Mouse (Mus musculus): Measurements from ENCODE around the gene Gstp1.
"Not testable (repeated sequence)": the region's sequence is repeated elsewhere in the genome, so short reads cannot be mapped to it uniquely, and the experiment has no call there.

Gstp1 gene

GRCm38 (mm10) chr19:4037788-4038232, at the start of gene Gstp1:
Gene Gstp1 (minus strand): TSS chr19:4037985.
- in situ Hi-C loops (cut with MseI, MboI) = no loop called here

GRCm38 (mm10) chr19:4087090-4087489, 49.3 kb upstream of the Gstp1 start:
- in situ Hi-C loops (cut with MseI, MboI) = loop anchor here (5.0 kb wide), 1 partner anchor 35 kb away; no protein-coding TSS in a partner anchor

- in situ Hi-C loops (cut with MseI, MboI) = loop anchor here (5.0 kb wide), 1 partner anchor 34 kb away; no protein-coding TSS in a partner anchor
These were observed 48.4 kb upstream of the Gstp1 start for GRCm38 (mm10) chr19:4086156-4086555.

GRCm38 (mm10) chr19:4084984-4085383, 47.2 kb upstream of the Gstp1 start:
- in situ Hi-C loops (cut with MseI, MboI) = loop anchor here (5.0 kb wide), 1 partner anchor 33 kb away; no protein-coding TSS in a partner anchor

GRCm38 (mm10) chr19:4083826-4084225, 46.0 kb upstream of the Gstp1 start:
- in situ Hi-C loops (cut with MseI, MboI) = no loop called here

- in situ Hi-C loops (cut with MseI, MboI) = no loop called here
These were observed 45.5 kb upstream of the Gstp1 start for GRCm38 (mm10) chr19:4083316-4083715.

GRCm38 (mm10) chr19:4082219-4082965, 44.6 kb upstream of the Gstp1 start:
- in situ Hi-C loops (cut with MseI, MboI) = no loop called here

GRCm38 (mm10) chr19:4081394-4081793, 43.6 kb upstream of the Gstp1 start, which contains the start of gene Cabp2:
Gene Cabp2 (plus strand): TSS chr19:4081578.
- in situ Hi-C loops (cut with MseI, MboI) = no loop called here

- in situ Hi-C loops (cut with MseI, MboI) = no loop called here
These were observed 42.8 kb upstream of the Gstp1 start for GRCm38 (mm10) chr19:4080511-4081009.

- in situ Hi-C loops (cut with MseI, MboI) = no loop called here
These were observed 41.8 kb upstream of the Gstp1 start for GRCm38 (mm10) chr19:4079594-4079993.

- in situ Hi-C loops (cut with MseI, MboI) = no loop called here
These were observed 37.7 kb upstream of the Gstp1 start for GRCm38 (mm10) chr19:4075531-4075930.

- in situ Hi-C loops (cut with MseI, MboI) = no loop called here
These were observed 35.1 kb upstream of the Gstp1 start for GRCm38 (mm10) chr19:4072706-4073424.

GRCm38 (mm10) chr19:4071406-4071805, 33.6 kb upstream of the Gstp1 start:
- in situ Hi-C loops (cut with MseI, MboI) = no loop called here

- in situ Hi-C loops (cut with MseI, MboI) = no loop called here
These were observed 33.0 kb upstream of the Gstp1 start for GRCm38 (mm10) chr19:4070756-4071155.

GRCm38 (mm10) chr19:4070311-4070710, 32.5 kb upstream of the Gstp1 start:
- in situ Hi-C loops (cut with MseI, MboI) = no loop called here

GRCm38 (mm10) chr19:4068717-4069410, 31.1 kb upstream of the Gstp1 start:
- in situ Hi-C loops (cut with MseI, MboI) = no loop called here

- in situ Hi-C loops (cut with MseI, MboI) = not testable (repeated sequence)
These were observed 30.5 kb upstream of the Gstp1 start for GRCm38 (mm10) chr19:4068242-4068641.

- in situ Hi-C loops (cut with MseI, MboI) = no loop called here
These were observed 29.1 kb upstream of the Gstp1 start for GRCm38 (mm10) chr19:4066877-4067276.

- in situ Hi-C loops (cut with MseI, MboI) = no loop called here
These were observed 28.5 kb upstream of the Gstp1 start for GRCm38 (mm10) chr19:4066280-4066679.

- in situ Hi-C loops (cut with MseI, MboI) = not testable (repeated sequence)
These were observed 26.7 kb upstream of the Gstp1 start for GRCm38 (mm10) chr19:4064501-4064900.

- in situ Hi-C loops (cut with MseI, MboI) = not testable (repeated sequence)
These were observed 25.6 kb upstream of the Gstp1 start for GRCm38 (mm10) chr19:4063357-4063756.

Measured in mouse trophoblast stem cell (cell line).